Mouse (Mus musculus): ENCODE measurements around the gene Olfr593. TPM values are rescaled to one million over a fixed set of nuclear protein-coding genes. Genes with fewer than 3 reads are reported as not detected.

The Olfr593 gene
- polyA plus RNA-seq (2017; shearing (Covaris generic)), result not detected

GRCm38 (mm10) chr7:103211562-103211961, at the start of gene Olfr593:
TSS of gene Olfr593 (plus strand) at chr7:103211862.

GRCm38 (mm10) chr7:103178240-103178639, 33.4 kb upstream of the Olfr593 start, which contains the start of gene Olfr591:
TSS of gene Olfr591 (minus strand) at chr7:103178340.

GRCm38 (mm10) chr7:103184503-103184902, 27.2 kb upstream of the Olfr593 start, which contains the start of gene Olfr592:
TSS of gene Olfr592 (plus strand) at chr7:103184803.

GRCm38 (mm10) chr7:103216696-103217095, 5.0 kb downstream of the Olfr593 start, which contains the start of gene Olfr594:
TSS of gene Olfr594 (plus strand) at chr7:103216996.

GRCm38 (mm10) chr7:103252405-103252804, 40.7 kb downstream of the Olfr593 start, which contains the start of gene Usp17ld:
TSS of gene Usp17ld (minus strand) at chr7:103252505.

Other genes with a start within 250 kb of the Olfr593 start
- not detected for gene Olfr576, start 249.2 kb upstream of the Olfr593 start, polyA plus RNA-seq (2017; shearing (Covaris generic))
- gene Olfr577, start 235.9 kb upstream of the Olfr593 start, polyA plus RNA-seq (2017; shearing (Covaris generic)), result not detected
- not detected for gene Olfr578, start 222.5 kb upstream of the Olfr593 start, polyA plus RNA-seq (2017; shearing (Covaris generic))
- not detected for gene Olfr582, start 173.8 kb upstream of the Olfr593 start, polyA plus RNA-seq (2017; shearing (Covaris generic))
- not detected for gene Olfr583, start 160.6 kb upstream of the Olfr593 start, polyA plus RNA-seq (2017; shearing (Covaris generic))
- gene Olfr584, start 130.0 kb upstream of the Olfr593 start, polyA plus RNA-seq (2017; shearing (Covaris generic)), result not detected
- gene Olfr585, start 114.1 kb upstream of the Olfr593 start, polyA plus RNA-seq (2017; shearing (Covaris generic)), result not detected
- gene Olfr586, start 86.2 kb upstream of the Olfr593 start, polyA plus RNA-seq (2017; shearing (Covaris generic)), result not detected
- not detected for gene Olfr588-ps1, start 71.0 kb upstream of the Olfr593 start, polyA plus RNA-seq (2017; shearing (Covaris generic))
- not detected for gene Olfr589, start 55.5 kb upstream of the Olfr593 start, polyA plus RNA-seq (2017; shearing (Covaris generic))
- gene Olfr591, start 33.5 kb upstream of the Olfr593 start, polyA plus RNA-seq (2017; shearing (Covaris generic)), result not detected
- gene Olfr592, start 27.1 kb upstream of the Olfr593 start, polyA plus RNA-seq (2017; shearing (Covaris generic)), result not detected
- gene Olfr594, start 5.1 kb downstream of the Olfr593 start, polyA plus RNA-seq (2017; shearing (Covaris generic)), result not detected
- not detected for gene Usp17ld, start 40.6 kb downstream of the Olfr593 start, polyA plus RNA-seq (2017; shearing (Covaris generic))
- not detected for gene Olfr596, start 93.8 kb downstream of the Olfr593 start, polyA plus RNA-seq (2017; shearing (Covaris generic))
- gene Olfr597, start 104.5 kb downstream of the Olfr593 start, polyA plus RNA-seq (2017; shearing (Covaris generic)), result 0.11 TPM
- not detected for gene Olfr598, start 111.7 kb downstream of the Olfr593 start, polyA plus RNA-seq (2017; shearing (Covaris generic))
- gene Olfr599, start 124.1 kb downstream of the Olfr593 start, polyA plus RNA-seq (2017; shearing (Covaris generic)), result not detected
- 0.19 TPM for gene Olfr600, start 137.8 kb downstream of the Olfr593 start, polyA plus RNA-seq (2017; shearing (Covaris generic))
- 0.16 TPM for gene Olfr601, start 150.8 kb downstream of the Olfr593 start, polyA plus RNA-seq (2017; shearing (Covaris generic))
- gene Olfr603, start 174.3 kb downstream of the Olfr593 start, polyA plus RNA-seq (2017; shearing (Covaris generic)), result not detected
- not detected for gene Usp17lc, start 203.2 kb downstream of the Olfr593 start, polyA plus RNA-seq (2017; shearing (Covaris generic))
- not detected for gene Olfr605, start 233.6 kb downstream of the Olfr593 start, polyA plus RNA-seq (2017; shearing (Covaris generic))
- gene Olfr606, start 237.2 kb downstream of the Olfr593 start, polyA plus RNA-seq (2017; shearing (Covaris generic)), result not detected